Mouse (Mus musculus) lung, postnatal 14 days (tissue): ENCODE results near the gene Ptdss2.

Experiments used
- DNase-seq: peaks from one replicate; pipeline ENCODE4 v3.0.0; 2021

Gene Ptdss2

DNA sequence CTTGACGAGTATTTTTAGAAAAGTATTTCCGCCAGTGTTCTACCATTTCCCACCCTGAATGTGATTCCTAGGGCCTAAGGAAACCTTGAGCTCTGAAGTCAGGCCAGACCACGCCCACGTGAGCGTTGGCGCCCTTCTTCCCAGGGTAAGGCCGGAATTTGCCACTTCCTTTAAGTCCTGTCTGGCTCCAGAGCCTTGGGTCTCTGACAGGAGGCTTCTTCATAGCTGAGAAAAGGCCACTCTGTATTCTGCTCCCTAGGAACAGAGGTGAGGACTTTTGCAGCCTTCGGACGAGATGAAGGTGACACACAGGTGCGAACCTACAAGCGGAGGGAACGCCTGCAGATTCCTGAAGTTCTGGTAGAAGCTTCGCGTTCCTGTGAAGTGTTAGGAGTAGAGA is at the start of gene Ptdss2:
TSS of gene Ptdss2 (plus strand) at position 138 of the 400 bp plus-strand sequence.
- DNase-seq = peak; percentile 67

- DNase-seq = no peak
Observed at GRCm38 (mm10) chr7:141073782-141074181, 48.4 kb upstream of the Ptdss2 start.

DNA sequence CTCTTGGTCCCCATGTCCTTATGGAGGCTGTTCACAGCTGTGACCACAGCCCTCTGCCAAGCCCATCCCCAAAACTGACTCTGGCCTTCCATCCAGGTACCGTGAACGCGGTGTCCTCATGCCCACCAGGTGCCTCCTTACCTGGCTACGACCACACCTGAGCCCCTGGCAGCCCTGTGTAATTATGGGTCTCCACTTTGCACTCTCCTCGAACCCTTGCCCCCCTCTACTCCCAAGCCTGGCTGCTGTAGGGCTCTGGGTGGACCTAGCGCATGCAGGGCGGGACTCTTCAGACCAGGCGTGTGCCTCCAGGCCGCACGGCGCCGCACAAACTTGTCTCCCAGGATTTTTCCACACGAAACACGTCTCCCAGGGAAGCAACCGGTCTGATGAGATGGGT is 44.3 kb upstream of the Ptdss2 start, which contains the start of gene Pkp3:
TSS of gene Pkp3 (plus strand) at position 378 of the 400 bp plus-strand sequence.
- no peak for DNase-seq

DNA sequence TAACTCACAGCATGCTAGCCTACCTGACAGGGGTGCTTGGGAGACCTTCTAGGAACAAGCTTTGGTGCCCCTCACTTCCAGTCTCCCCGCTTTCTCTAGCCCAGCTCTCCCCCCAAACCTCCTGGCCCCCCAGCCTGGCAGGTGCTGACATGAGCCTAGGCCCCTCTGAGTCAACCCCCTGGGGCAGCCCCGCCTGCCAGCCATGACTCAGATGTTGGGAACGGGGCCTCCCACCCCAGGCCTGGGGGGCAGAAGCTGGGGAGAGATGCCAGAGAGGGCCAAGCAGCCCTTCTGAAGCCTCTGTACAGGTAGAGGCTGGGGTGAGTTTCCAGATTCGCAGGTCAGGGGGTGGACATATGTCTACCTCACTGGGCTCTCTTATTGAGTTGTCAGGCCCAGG is 43.3 kb upstream of the Ptdss2 start:
- DNase-seq = no peak

DNA sequence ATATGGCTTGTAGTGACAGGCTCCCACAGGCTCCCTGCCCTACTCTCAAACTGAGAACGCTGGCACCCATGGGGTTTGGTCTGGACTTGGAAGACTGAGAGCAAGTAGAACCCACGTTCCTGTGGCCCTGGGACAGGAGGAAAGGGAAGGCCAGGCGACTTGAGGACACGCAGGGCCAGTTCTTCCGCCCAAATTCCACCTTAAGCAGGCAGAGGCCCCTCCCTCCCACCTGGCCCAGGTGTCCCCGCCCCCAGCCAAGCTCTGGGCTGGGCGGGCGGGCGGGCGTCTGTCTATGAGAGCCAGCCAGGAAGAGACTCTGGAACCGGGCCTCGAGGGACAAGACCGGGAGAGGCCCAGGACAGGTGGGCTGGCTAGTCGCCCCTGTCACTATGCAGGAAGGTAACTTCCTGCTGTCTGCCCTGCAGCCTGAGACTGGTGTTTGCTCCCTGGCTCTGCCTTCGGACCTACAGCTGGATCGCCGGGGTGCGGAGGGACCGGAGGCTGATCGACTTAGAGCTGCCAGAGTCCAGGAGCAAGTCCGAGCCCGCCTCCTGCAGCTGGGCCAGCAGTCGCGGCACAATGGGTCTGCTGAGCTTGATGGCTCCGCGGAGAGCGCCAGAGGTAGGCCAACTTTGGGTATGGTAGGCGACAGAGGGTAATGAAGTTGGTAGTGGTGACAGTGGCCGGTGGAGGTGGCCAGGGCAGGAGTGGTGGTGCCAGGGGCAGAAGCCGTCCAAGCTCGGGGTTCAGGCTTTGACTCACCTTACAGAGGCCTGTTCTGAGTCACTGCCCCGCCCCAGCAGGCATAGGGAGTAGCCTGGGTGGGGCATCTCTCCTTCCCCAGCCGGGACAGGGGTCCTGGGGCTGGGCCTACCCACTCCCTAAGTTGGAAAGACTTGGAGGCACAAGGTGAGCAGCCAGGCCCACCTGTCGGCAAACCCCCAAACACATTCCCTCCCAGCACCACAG is 42.4 kb upstream of the Ptdss2 start:
- DNase-seq = peak; percentile 47

GRCm38 (mm10) chr7:141087894-141088293 is 34.3 kb upstream of the Ptdss2 start:
- DNase-seq = peak; percentile 23

DNA sequence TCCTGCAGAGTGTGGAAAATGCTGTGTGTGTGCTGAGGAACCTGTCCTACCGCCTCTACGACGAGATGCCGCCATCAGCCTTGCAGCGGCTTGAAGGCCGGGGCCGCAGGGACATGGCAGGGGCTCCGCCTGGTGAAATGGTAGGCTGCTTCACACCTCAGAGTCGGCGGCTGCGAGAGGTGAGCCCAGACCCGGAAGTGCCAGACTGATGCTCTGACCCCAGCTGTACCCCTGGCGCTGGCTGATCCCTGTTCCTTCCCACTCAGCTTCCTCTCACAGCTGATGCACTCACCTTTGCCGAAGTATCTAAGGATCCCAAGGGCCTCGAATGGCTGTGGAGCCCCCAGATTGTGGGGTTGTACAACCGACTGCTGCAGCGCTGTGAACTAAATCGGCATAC is 33.7 kb upstream of the Ptdss2 start:
- DNase-seq = no peak

GRCm38 (mm10) chr7:141090228-141090627 is 32.0 kb upstream of the Ptdss2 start:
- DNase-seq = no peak

DNA sequence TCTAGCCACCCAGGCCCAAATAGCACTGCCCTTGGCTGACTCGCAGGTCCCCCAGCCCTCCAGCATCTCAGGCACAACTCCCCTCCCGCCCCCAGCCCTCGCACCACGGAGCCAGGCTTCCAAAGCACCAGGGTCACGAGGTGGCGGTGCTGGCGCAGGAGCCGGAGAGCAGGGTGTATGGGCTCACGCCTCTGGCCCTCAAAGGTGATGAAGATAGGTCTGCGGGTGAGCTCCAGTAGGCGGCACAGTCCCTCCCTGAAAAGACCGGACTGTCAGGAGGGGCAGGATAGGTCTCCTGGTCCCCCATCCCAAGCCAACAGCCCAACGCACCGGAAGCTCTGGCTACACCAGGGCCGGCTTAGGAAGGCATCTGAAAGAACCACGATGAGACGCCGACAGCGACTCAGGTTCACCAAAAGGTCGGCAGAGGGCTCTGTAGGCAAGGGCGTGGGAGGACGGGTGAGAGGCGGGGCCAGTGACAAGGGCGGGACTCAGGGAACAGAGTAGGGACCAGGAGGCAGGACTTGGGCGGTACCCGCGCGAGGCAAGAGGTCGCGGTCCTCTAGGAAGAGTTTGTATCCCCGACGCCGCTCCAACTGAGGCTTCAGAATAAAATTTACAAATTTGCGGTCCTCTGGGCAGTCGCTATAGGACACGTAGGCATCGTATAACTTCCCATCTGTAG is 30.0 kb upstream of the Ptdss2 start:
- peak; percentile 89 for DNase-seq

GRCm38 (mm10) chr7:141093950-141094349 is 28.2 kb upstream of the Ptdss2 start:
- no peak for DNase-seq

- no peak for DNase-seq
Observed at GRCm38 (mm10) chr7:141094487-141095205, 27.5 kb upstream of the Ptdss2 start.

- DNase-seq = no peak
Observed at GRCm38 (mm10) chr7:141096021-141096420, 26.2 kb upstream of the Ptdss2 start.

GRCm38 (mm10) chr7:141096649-141097056 is 25.5 kb upstream of the Ptdss2 start:
- DNase-seq = peak; percentile 72

DNA sequence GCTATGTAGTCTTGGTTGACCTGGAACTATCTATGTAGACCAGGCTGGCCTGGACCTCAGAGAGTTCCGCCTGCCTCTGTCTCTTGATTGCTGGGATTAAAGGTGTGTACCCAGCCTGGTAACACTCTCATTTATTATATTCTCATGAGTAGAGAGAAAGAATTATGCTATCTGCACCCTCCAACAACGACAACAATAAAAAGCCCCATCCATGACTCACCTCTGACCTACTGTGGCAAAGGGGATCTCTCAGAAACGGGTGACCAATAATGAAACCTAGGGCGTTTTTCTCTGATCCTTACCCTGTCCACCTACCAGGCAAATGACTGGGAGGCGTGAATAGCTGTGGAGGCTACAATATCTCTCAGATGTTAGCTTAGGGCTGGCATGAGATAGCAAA is 25.0 kb upstream of the Ptdss2 start:
- no peak for DNase-seq

GRCm38 (mm10) chr7:141099911-141100691 is 22.1 kb upstream of the Ptdss2 start, which contains the start of gene Sigirr:
Sigirr (minus strand) TSS chr7:141100572.
- DNase-seq = peak; percentile 61

- no peak for DNase-seq
Observed at GRCm38 (mm10) chr7:141103161-141103560, 19.0 kb upstream of the Ptdss2 start.

DNA sequence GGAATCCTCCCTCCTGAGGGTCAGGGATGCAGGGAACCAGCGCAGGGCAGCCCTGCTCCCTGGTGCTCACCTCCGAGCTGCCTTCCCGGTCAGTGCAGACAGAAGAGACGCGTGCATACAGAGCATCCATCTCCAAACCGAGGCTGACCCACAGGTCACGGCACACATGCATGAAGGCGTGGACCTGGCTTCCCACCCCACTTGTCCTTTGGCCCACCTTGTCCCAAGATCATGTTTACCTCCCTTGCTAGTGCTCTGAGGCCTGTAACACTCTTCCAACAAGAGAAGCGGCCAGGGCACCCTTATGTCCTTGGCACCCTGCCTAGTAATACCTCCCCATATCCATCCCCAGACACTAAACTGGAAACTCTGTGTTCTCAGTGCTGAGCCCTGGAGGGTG is 6.3 kb upstream of the Ptdss2 start:
- DNase-seq = no peak

GRCm38 (mm10) chr7:141117636-141118035 is 4.5 kb upstream of the Ptdss2 start, which contains the start of gene Ano9:
Ano9 (minus strand) TSS chr7:141117806.
- peak; percentile 34 for DNase-seq

DNA sequence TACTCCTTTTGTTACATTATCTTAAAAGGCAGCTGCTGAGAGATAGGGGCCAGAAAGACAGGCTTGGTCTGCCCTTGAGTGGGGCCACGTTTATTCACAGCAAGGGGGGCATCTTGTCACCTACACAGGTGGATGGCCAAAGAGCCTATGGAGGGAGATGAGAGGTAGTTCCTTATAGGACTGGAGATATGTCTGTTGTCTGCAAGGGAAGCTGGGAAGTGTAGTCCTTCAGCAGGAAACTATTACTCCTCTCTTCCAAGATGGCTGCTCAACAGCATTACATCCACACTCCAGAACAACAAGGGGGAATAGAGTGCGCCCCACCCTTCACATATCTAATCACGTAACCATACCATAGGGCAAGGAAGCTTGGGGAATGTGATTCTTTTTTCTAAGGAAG is 2.7 kb upstream of the Ptdss2 start:
- no peak for DNase-seq

GRCm38 (mm10) chr7:141120605-141121004 is 1.6 kb upstream of the Ptdss2 start:
- DNase-seq = no peak

- DNase-seq = peak; percentile 16
Observed at GRCm38 (mm10) chr7:141121051-141121531, 1.1 kb upstream of the Ptdss2 start.
